Mouse (Mus musculus): Measurements from ENCODE around the gene Clasp1.

GRCm38 (mm10) chr1:118510996-118511395, 122.1 kb downstream of the Clasp1 start:
- TF ChIP-seq POLR2A (IDR thresholded peaks at IDR 0.05; ENCODE audit: borderline replicate concordance, control insufficient read depth, low read depth, low read length) (no peak), CTCF (IDR thresholded peaks at IDR 0.05; ENCODE audit: control insufficient read depth, insufficient read depth, low read length) (no peak)
